Mouse (Mus musculus) cerebral cortex, adult 2 months (tissue): ENCODE measurements around the gene Cyp27b1.

Source experiments
- WGBS: fragments of 180-500 bp; shearing (Covaris S2); methylation state at CpG from one replicate; pipeline ENCODE4 v1.1.7; 2018; 5-methylcytosine and 5-hydroxymethylcytosine counted together

The Cyp27b1 gene

DNA sequence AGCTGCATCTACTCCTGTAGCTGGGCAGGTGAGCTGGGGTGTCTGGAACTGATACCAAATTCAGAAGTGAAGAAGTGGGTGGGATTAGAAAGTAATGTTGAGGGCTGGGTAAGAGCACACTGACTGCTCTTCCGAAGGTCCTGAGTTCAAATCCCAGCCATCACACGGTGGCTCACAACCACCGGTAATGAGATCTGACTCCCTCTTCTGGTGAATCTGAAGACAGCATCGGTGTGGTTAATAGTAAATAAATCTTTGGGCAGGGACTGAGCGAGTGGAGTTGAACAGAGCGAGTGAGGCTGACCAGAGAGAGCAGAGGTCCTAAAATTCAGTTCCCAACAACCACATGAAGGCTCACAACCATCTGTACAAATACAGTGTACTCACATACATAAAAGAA, 37.6 kb downstream of the Cyp27b1 start:
- WGBS = 60% methylated on average over 6 of the region's 6 CpGs

DNA sequence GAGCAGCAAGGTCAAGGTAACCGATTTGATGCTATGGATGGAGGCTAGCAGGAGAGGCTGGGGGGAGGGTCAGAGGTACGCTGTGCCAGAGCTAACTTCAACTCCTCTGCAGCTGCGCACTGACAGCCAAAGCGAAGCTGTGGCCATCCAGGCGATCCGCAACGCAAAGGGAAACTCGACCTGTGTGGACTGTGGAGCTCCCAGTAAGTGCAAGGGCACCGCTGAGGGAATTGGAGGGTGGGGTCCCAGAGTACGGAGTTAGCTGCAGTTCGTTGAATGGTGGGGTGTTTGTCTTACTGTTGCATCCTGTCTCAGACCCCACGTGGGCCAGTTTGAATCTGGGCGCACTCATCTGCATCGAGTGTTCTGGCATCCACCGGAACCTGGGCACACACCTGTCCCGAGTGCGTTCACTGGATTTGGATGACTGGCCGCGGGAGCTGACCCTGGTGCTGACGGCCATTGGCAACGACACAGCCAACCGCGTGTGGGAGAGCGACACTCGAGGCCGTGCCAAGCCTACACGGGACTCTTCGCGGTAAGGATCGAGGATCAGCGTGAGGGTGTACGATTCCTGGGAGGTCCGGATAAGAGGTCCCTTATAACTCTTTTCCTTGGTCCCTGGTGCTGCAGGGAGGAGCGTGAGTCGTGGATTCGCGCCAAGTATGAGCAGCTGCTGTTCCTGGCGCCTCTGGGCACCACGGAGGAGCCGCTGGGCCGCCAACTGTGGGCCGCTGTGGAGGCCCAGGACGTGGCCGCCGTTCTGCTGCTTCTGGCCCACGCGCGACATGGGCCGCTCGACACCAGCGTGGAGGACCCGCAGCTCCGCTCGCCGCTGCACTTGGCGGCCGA, 42.7 kb downstream of the Cyp27b1 start:
- WGBS = 13% methylated on average over 57 of the region's 57 CpGs

DNA sequence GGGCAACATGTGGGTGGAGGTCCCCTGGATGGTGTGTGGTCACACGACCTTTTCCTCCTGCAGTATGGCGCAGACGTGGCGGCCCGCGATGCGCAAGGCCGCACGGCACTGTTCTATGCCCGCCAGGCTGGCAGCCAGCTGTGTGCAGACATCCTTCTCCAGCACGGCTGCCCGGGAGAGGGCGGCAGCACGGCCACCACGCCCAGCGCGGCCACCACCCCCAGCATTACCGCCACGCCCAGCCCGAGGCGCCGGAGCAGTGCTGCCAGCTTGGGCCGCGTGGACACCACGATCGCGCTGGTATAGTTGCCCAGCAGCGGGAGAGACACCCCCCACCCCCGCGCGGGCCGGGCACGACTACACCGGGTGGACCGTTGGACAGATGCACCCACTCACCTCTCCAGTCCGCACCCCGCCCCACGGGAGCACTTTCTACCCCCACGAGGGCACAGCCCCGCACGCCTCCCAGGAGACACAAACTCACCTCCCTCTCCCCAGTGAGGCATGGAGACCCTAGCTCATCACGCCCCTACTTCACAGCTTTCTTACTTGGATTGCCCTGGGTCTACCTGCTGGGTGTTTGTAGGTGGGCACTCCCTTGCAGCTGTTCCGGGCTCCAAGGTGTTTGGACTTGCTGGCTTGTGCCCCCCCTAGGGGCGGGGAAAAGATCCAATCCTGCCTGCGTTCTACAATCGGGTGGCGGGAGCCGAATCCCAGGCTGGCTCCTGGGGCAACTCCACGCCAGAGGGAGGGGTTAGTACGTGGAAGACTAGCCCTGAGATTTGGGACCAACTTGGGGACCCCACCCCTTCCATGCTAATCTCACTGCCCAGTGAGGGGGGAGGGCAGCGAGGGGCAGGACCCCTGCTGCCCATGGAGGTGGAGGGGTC, 43.7 kb downstream of the Cyp27b1 start:
- WGBS = 20% methylated on average over 51 of the region's 51 CpGs

DNA sequence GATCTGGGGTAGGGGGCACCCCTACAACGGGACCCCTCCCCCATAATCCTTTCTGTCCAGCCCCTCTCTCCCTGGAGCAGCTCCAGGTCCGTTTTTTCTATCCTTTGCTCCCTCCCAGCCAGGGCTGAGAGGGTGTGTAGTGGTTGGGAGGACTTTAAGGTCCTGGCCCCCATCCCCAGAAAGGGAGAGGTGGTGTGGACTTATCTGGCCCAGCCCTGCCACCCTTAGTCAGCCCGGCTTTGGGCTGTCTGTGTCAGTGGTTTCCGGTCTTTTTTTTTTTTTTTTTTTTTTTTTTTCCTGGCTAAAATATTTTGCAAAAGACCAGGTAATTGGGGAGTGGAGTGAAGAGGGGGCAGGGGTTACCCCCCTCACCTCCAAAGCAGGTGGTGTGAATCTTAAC, 44.7 kb downstream of the Cyp27b1 start:
- WGBS = 36% methylated on average over 4 of the region's 4 CpGs

DNA sequence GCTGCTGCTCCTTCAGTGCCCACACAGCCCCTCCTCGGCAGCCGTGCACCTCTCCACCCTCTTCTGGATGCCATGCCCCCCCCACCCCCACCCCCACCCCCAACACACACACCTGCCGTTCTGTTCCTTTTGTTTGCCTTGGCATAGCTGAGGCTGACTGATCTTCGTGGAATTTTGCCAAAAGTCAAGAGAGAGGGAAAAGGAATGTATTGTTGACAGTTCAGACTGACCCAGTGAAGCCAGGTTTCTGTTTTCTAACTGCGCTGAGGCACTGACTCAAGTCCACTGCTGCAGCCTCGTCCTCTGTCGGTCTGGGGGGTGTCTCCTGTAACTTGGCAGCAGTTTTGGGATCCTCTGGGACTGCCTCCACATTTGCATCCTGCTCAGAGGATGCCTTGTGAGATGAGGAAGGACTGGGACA, 46.3 kb downstream of the Cyp27b1 start:
- WGBS = 7% methylated on average over 7 of the region's 7 CpGs

DNA sequence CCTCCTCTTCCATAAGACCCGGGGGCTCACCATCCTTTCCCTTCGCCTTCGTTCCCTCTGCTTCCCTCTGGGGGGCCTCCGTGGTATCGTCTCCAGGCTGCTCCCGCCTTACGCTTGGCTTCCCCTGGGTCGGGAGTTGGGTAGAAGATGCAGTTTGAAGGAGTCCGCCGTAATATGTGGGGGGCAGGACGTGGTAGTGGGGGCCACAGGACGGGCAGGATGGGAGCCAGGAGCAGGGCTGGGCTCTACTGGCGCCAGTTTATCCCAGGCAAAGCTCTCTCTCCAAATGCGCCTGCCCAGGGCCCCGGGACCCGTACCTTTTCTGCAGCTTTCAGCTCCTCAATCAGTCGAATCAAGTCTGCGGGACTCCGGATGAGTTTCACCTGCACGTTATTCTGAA, 50.5 kb downstream of the Cyp27b1 start:
- WGBS = 79% methylated on average over 20 of the region's 20 CpGs

DNA sequence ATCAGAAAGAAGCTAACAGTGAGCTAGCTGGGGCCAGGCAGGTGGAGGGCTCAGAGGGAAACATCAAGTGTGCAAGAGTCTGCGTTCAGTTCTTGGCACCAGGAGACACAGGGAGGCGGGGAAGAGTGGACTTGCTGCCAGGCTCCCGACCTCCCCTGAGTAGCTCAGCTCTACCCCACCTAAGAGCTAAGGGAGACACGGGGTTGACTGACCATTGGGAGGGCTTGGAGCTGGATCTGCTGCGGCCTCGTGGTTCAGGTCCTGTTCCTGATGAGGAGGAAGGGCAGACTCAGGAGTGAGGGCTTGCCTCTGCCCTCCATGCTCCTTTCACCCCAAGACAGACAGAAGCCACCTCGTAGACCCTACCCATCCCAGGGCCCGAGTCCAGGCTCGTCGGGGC, 51.1 kb downstream of the Cyp27b1 start:
- WGBS = 86% methylated on average over 10 of the region's 10 CpGs

DNA sequence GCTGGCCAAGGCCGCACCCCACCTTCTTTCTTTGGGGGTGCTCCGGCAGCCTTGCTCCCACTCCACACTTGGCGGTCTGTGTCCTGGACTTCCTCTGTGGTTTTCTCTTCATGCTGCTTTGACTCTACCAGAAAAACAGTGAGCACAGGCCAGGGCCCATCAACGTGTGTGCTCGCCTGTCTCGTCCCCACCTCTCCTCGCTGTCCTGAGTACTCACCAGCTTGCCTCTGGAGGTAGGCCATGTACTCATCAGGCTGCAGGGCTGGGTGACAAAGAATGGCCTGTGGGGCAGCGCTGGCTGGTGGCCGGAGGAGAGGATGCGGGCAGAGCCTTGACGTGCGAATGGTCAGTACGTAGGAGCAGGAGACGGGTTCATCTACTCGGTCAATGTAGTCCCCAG, 51.8 kb downstream of the Cyp27b1 start:
- WGBS = 85% methylated on average over 15 of the region's 15 CpGs

DNA sequence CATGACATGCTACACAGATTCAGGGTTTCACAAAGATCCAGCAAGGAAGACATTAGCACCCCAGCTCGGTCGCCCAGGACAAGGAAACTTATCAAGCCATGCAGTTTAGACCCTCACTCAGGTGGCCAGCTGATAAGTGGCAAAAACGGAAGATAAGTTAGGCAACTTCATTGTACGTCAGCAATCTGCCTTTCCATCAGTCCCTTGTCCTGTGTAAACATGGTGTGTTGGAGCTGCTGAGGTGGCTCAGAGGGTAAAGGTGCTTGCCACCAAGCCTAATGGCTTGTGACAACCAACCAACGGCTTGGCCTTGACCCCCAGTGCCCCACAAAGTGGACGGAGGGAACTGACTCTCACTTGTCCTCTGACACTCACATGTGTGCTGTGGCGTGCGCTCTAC, 52.4 kb downstream of the Cyp27b1 start:
- WGBS = 90% methylated on average over 8 of the region's 8 CpGs

DNA sequence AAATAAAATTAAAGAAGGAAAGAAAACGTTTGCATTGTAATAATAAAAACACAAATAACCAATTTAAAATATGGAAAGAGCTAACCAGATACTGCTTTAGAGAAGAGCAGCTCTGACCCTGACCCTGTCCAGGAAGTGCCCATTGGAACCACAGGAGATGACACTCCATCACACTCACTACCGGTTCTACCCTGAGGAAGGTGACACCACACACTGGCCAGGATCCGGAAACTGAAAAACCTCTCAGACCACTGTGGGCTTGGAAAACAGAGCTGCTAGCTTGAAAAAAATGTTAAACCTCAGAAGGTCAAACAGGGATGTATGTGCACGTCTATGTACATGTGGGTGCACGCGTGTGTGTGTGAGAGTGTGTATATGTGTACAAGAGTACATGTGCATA, 53.1 kb downstream of the Cyp27b1 start:
- WGBS = 82% methylated on average over 6 of the region's 6 CpGs
